Mouse (Mus musculus) kidney, postnatal 10 days (tissue): ENCODE results near the gene Kremen1.

Experiments used
- DNase-seq: peaks from one replicate; pipeline ENCODE4 v3.0.0; 2021; ENCODE audit warnings: mixed read lengths

Gene Kremen1

DNA sequence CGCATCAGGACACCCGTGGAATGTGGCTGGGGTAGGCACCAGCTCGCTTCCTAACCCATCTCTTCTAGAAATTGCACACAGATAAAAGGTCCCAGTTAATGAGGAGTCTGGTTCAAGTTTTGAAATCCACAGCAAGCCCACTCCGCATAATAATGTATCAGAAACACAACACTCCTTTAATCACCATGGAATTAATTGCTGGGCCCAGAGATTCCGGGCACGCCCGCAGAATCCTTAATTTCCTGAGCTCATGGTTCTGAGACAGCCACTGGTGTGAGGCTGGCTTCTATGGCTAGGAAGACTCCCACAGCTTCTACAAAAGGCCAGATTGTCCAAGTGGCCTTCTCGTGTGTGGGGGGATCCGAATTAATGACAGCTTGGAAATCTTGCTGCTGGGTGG, 94.0 kb downstream of the Kremen1 start:
- DNase-seq: no peak

DNA sequence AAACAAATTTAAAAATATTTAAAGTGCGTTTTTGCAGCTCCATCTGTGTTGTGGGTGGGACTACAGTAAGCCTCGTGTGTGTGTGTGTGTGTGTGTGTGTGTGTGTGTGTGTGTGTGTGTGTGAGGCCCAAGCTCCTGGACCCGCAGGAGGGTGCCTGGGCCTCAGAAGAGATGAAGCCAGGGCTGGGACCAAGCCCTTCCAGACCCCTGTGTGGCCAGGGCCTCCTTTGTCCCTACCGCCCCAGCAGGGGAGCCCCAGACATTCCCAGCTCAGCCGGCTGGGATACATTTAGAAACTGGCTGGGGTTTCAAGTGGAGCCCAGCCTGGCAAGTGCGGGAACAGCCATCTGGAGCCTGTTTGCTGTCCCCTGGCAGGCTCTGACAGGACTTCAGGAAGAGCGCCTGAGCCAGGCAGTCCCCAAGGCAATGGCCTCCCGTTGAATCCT, 95.9 kb downstream of the Kremen1 start:
- peak; percentile 64 for DNase-seq

DNA sequence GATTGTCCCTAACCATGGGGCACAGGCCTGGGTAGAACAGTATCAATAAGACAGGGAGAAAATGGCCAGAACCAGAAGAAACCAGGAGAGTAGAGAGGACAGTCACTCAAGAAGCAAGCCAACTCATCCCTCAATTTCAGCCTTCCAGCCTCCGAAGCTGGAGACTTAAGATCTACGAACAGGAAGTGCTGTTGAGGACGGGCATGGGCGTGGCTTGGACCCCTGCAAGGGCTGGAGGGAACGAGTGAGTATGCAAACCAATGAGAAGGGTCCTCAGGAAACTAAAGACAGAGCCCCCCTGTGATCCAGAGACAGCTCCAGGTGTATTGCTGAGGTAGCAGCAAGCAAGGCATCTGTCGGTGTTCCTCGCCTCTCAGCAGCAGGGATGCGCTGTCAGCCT, 97.0 kb downstream of the Kremen1 start:
- DNase-seq: no peak

DNA sequence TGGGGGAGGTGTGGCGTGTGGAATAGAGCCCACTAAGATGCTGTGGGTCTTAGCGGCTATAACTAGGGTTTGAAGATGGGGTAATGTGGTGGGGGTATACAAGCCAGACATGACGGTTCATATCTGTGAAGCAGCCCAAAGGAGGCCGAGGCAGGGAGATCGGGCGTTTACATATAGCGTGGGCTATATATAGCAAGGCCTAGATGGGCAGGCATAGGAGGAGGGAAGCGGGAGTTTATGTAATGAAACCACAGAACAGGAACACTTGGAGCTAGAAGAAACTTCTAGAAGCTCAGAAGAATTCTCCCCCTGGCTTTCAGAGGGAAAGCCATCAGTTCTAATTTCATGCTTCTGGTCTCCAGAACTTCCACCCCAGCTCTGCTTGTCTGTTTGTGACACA, 97.9 kb downstream of the Kremen1 start:
- DNase-seq: no peak

DNA sequence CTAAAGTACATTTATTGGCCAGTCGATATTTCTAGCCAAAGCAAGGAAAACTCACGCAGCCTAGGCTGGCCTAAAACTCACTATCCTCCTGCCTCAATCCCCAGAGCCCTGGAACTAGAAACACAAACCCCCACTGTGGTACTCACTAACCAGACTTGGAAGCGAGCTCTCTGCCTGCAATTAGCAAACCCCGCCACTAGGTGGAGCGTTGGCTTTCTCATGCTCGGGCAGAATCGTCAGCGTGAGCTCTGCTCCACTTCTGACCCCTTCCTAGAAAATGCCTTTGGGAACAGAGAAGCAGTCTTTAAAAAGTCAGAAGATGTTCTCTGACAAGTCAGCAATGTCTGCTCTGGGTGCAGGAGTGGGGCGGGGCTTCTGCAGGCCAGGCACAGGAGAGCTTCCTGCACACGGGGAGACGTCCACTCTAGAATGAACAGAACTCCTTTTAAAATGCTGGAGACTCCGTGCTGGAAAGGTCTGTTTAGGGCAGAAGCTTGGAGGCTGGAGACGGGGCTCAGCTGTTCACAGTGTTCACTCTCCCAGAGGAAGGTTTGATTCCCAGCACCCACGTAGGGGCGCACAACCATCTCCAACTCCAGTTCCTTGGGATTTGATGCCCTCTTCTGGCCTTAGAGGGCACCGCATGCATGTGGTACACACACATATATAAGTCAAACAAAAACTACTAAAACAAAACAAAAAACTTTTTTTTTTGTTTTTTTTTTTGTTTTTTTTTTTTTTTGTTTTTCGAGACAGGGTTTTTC, 100.5 kb downstream of the Kremen1 start:
- DNase-seq: peak; percentile 60

DNA sequence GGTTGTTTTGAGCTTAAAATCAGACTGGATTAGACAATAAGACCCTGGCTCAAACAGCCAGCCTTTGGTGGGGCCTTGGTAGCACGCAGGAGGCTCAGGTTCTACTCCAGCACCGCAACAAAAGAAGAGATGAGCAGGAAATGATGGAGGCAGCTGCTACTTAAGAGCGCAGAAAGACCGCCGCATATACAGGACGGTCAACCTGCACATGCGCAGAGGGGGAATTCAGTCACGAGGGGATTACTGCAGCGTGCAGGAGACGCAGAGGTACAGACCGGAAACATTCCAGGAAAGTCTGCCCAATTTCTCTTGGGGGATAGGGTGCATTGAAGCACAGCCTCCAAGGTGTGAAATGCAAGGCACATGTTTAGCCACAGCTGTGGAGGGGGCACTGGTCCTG, 103.3 kb downstream of the Kremen1 start:
- DNase-seq: no peak

DNA sequence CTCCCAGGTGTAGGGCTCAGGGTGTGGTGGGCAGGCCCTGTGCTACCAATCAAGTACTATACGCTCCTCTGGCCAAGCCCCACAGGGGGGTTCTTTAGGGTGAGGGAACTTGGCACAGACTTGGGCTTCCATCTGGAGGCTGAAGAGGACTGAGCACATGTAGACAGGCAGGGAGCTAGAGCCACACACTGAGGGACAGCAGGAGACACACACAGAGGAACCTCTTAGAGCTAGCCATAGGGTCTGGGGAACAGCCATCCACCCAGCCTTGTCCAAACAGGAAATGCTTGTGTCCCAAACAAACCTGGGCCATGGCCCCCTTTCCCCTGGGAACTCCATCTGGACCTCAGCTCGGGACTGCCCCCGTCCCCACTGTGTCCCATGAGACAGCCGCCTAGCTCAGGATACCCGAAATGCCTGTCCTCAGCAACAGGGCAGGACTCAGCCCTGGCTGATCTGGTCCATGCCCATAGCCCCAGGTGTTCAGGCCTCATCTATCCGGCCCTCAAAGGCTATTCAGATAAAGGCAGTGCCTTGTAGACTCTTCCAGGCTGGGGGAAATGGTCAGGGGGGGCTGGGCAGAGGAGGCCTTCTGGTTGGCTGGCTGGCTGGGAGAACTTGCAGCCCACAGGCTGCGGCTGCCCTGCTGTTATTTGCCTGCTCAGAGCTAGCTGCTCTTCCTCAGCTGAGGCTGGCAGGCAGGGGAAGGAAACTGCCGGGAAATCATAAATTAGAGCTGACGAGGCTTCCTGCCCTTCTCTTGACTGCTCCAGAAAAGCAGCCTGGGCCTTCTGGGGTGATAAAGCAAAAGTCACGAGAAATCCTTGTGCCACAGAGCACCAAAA, 106.2 kb downstream of the Kremen1 start:
- peak; percentile 76 for DNase-seq

DNA sequence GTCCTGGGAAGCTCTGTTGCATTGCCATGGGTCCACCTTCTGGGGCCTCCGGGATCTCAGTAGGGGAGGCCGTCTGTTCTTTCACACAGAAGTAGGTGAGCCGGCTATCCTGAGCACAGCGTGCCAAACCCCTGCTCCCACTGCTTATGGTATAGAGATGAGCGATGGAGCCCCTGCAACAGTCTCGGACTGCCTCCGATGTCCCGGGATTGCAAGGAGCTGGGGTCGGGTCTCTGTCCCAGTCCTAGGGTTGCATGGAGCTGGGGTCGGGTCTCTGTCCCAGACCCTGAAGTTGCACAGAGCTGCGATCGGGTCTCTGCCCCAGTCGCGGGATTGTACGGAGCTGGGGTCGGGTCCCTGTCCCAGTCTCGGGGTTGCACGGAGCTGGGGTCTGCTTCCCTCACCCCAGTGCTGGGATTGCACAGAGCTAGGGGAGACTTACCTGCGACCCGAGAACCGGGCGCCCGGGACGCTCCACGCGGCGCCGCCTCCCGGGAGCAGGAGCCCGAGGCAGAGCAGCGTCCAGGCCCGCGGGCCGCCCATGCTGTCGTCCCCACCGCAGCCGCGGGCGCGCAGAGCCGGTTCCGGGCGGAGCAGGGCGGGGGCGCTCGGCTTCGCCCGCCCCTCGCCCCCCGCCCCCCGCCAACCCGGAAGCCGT, 109.5 kb downstream of the Kremen1 start, which contains the start of gene Emid1:
Gene Emid1, minus strand, starts transcription at position 578 of the 658 bp plus-strand sequence.
- peak; percentile 75 for DNase-seq

DNA sequence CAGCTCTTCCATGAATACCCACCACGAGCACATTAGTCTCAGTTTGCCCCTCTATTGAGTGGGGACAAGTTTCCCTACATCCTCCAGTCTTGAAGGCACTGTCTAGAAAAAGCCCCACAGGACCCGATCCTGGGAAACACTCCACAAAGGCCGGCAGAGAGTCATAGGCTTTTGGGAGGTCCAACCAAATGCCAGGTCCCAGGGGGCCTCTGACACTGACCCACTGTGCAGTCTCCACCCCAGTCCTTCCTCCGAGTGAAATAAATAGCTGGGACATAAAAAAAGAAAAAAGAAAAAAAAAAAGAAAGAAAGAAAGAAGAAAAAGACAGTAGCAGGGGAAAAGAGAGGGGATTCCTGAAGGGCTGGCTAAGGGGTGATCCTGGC, 110.1 kb downstream of the Kremen1 start:
- peak; percentile 65 for DNase-seq

DNA sequence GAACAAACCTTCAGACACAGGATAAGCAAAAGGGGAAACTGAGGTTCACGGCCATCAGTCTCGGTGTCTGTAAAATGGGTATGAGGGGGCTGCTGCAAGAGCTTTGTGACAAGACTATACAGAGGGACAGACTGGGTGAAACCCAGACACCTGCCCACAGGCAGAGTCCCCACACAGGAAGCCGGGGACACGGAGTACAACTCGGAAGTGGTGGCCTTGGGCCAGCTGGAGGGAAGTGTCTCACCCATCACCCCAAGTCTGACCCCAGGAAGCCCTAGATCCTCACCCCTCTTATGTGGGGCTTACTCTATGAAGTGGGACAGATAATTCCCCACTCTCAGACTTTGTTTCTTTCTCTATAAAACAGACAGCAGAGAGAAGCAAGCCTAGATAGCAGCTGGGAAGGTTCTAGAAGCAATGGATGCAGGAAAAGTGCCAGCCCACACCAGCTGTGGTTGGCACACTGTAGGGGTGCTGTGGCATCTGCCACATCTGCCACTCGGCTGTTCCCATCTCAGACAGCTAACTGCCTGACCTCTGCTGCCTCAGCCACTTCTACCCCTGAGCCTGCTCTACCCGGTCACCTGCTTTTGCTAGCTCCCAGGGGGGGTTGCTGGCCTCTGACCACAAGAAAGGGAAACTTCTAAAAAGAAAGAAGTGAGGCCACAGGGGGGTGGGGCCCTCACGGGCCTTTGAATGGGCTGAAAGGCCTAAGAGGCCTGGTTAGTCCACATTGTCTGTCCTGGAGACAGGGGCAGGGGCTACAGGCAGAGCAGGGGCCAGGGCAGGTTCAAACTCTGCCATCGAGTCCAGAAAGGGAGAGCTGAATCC, 110.7 kb downstream of the Kremen1 start:
- DNase-seq: peak; percentile 58

DNA sequence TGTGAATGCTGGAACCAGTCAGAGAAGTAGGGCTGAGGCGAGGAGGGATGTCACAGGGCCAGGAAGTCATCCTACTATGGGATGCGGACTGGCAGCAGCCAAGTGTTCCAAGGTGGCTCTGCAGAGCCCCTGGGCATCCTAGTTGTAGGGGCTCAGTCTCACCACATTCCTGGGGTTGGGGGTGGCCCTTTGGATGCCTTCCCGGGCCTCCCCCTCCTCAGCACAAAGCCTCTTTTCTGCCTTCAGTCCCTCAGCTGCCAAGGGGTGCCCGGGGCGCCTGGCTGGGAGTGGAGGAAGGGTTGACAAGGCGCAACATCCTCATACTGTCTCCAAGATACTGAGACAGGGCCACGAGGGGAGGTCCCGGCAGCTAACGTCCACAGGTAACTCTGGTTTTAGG, 111.4 kb downstream of the Kremen1 start:
- peak; percentile 43 for DNase-seq

DNA sequence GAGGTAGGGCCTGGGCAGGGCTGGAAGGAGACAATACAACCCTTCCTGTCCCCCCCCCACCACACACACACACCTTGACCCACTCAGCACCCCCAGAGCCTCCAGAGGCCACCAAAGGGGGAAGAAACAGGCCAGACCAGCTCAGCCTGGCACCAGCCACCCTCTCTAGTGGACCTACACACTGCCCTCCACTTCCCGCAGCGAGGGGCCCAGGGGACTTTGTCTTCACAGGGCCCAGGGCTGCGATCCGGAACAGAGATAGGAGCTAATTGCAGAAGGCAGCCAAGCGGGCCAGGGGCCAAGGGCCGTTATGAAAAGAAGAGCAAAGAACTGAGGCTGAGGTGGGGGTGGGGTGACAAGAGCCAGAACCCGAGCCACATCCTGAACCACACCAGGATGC, 112.1 kb downstream of the Kremen1 start:
- DNase-seq: peak; percentile 86

DNA sequence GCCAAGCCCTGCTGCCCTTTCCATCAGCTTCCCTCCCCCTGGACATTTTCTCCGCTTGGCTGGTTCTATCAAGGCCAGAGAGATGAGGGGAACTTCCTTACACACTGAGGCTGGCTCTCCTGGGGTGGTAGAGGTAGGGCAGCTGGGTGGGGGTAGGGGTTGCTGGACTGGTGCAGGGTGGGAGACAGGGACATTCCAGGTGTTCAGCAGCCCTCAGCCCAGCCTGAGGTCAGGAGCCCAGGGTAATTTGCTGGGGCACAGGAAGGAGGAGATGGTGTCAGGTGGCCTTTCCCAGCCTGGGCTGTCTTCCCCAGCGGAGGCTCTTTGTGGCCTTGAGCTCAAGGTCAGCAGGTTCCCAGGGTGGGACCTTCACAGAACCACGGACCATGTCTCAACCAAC, 115.8 kb downstream of the Kremen1 start:
- DNase-seq: peak; percentile 46

DNA sequence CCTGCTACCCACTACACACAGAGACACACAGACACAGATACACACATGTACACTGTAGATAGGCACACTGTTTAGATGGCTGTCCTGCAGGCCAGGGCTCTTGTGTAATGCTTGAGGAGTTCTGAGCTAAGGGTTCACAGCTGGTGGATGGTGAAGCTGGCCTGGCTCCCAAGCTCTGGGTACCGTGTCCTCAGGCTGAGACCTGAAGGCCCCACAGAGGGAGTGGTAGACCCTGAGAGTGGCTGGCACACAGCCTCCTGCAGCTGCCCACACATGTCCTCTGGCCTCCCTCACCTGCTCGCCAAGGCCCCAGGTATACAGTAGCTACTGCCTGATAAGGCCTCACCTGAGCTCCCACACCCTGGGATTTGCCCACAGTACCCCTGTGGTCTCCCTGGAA, 119.4 kb downstream of the Kremen1 start:
- no peak for DNase-seq
